Mouse (Mus musculus): ENCODE results near the gene Serpinb1b. TPM values are rescaled to one million over a fixed set of nuclear protein-coding genes. Genes with fewer than 3 reads are reported as not detected.
"Not testable (repeated sequence)": the region's sequence is repeated elsewhere in the genome, so short reads cannot be mapped to it uniquely, and the experiment has no call there.

Serpinb1b gene
- polyA plus RNA-seq (2012; rRNA removed) = 0.50 and 0.74 TPM in 2 replicates

DNA sequence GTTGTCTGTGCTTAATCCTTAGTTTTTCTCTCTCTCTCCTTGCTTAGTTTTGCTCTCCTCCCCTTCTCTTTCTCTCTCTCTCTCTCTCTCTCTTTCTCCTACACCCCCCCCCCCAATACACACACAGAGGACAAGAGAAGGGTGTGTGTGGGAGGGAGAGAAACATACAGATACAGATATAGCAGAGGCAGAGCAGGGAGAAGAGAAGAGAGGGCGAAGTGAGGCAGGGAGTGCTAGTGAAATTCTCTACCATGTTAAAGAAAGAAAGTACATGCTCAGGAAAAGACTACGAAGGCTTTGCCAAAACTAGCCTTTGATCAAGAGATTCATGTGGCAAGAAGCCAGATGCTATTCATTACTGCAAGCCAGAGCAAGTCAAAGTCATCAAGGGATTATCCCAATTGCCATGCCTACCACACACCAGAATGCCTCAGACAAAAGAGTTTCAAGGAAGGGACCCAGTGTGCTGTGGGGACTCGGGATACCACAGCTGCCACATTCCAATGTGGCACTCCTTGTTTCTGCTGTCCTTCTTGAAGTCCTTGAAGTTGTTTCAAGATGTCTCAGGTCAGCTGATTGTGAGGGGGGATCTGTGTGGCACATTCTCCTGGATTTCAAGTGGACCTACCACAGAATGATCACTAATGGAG is at the start of gene Serpinb1b:
Gene Serpinb1b (plus strand): TSS at position 520 of the 650 bp plus-strand sequence.
- DNase-seq (ENCODE audit: extremely low spot score in 1 of 2, low spot score in 1 of 2) = peak in 1 of 2 experiments; percentile 26

DNA sequence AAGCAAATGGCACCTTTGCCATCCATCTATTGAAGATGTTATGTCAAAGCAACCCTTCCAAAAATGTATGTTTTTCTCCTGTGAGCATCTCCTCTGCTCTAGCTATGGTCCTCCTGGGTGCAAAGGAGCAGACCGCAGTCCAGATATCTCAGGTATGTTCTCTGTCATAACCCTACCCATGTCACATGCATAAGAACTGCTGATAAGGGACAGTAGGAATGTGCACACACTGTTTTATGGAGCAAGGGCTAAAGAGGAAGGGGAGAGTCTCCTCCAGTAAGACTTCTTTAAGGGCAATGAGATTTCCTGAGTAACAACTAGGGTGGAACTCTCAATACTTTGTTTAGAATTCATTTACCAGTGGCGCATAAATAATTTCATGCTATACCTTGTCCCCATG is 48.9 kb upstream of the Serpinb1b start:
- DNase-seq (ENCODE audit: extremely low spot score in 1 of 2, low spot score in 1 of 2) = not testable (repeated sequence)

DNA sequence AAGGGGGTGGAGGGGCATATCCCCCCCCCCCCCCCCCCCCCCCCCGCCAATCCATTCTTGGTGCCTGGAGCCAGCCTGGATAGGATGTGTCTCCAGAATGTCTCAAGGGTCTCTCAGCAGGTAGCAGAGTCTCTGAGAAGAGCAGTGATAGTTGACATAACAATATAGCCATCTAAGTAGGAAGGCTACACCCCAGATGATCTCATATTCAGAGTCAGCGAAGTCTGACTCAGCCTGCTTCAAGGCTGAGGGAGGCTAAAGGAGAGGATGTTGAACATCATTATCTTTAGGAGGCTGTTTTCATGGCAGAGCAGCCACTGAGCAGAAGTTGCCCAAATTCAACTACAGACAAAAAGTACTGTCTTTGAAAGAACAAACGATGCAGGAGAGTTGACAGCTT is 48.1 kb upstream of the Serpinb1b start:
- no peak for DNase-seq (ENCODE audit: extremely low spot score in 1 of 2, low spot score in 1 of 2)

DNA sequence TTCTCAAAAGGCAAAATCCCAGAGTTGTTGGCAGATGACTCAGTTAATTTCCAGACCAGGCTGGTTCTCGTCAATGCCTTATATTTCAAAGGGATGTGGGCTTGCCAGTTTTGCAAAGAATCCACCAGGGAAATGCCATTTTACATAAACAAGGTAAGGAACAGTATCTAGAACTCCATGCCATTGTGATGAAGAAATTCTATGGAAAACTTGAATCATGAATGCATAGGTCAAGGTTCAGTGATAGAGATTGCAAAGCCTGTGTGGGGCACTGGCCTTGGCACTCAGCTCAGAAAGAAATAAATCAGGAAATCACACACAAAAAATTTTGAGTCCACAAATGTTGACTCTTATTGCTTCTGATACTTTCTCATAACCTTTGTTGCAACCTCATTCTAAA is 42.9 kb upstream of the Serpinb1b start:
- no peak for DNase-seq (ENCODE audit: extremely low spot score in 1 of 2, low spot score in 1 of 2)

DNA sequence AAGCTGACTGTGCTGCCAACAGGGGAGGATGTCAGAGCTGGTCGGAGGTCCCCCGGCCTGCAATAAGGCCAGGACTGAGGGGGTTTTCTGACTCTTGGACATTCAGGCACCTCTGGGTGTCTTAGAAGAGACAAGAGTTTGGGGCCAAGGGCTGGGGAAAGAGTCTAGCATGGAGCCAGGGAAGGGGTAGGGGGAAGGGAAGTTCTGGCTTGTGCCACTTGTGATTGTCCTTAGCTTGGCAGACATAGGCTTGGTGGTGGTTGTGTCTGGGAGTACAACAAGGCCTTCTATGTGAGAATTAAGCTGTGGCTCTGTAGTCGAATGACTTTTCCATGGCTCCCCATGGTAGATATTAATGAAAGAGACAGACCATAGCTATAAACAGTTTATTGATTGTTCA is 34.8 kb upstream of the Serpinb1b start:
- DNase-seq (ENCODE audit: extremely low spot score in 1 of 2, low spot score in 1 of 2) = no peak

DNA sequence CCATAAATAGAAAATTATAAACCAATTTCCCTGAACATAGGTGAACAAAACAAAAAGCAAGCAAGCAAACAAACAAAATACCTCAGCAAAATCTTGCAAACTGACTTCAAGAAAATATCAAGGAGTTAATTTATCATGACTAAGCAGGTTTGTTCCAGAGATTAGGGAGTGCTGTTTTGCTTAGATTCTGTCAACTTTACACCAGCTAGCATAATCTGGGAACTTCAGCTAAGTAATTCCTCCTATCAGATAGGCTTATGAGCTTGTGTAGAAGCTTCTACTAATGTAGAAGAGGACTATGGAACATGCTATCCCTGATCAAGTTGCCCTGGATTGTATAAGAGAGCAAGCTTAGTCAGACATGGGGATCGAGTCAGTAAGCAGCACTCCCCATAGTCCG is 31.1 kb upstream of the Serpinb1b start:
- DNase-seq (ENCODE audit: extremely low spot score in 1 of 2, low spot score in 1 of 2) = no peak

DNA sequence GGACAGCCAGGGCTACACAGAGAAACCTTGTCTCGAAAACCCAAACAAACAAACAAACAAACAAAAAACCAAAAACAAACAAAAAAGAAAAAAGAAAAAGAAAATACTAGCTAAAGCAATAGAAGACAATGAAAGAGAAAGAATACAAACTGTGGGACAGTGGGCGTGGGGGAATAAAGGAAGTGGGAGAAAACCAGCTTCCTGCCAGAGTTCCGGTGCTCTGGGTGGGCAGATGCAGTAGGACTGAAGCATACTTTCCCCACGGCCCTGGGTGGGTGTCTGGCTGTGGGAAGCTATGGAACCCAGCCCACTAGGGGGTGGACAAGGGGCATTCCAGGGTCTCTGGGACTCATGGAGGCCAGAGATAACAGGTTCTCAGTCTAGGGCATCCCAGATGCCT is 30.2 kb upstream of the Serpinb1b start:
- DNase-seq (ENCODE audit: extremely low spot score in 1 of 2, low spot score in 1 of 2) = no peak

DNA sequence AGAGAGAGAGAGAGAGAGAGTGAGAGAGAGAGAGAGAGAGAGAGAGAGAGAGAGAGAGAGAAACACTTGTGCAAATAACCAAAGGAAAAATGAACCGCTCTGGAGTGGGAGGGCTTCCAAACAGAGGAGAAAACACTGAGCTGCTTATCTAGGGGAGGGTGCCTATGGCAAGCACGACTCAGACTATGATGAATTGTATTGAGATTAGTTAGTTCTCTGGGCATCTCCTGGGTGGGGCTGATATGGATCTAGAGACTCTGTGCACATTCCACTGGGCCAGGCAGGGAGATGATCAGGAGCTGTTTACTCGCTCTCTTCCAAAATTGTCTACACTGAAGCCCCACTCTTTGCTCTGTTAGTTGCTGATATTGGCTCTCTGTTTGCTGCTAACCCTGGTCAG is 26.7 kb upstream of the Serpinb1b start:
- DNase-seq (ENCODE audit: extremely low spot score in 1 of 2, low spot score in 1 of 2) = no peak

DNA sequence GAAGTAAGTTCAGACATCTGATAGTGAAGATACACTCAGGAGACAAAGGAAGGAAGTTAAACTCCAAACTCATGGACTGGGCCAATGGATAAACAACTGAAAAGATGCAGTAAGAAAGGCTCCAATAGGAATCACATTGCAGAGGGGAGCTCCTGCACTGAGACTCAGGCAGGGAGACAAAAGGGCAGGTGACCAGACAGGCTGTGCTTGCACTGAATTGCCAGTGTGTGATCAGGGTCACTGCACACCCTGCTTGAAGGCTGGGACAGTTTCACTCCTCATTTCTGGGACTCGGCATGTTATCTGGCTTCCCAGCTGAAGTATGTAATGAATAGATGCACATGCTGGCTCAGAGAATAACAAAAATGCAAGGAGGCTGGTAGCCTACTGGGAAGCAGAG is 15.3 kb upstream of the Serpinb1b start:
- no peak for DNase-seq (ENCODE audit: extremely low spot score in 1 of 2, low spot score in 1 of 2)

DNA sequence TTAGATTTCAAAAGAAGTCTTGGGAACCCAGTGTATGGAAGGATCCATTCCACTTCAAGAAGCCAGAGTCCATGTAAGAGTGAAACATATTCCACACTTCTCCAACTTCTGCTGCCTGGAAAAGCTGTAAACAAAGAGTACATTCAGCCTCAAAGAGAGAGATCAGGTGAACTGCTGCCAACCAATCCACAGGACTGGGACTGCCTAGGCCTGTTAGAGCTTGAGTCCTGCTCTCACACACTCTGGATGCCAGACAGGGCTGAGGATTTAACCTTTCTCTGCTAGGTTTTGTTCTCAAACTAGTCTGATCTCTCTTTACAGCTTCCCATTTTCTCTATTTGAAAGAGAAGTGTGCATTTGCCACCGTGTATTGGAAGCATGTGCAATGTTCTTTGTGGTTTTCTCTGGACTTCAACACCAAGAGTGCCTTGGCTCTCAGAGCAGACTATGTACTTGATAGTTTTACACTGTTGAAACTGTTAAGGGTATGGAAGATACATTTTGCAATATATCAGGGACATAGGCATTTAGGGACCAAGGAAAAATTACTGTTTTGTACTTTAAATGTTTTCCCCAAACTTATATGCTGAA is 10.9 kb upstream of the Serpinb1b start:
- no peak for DNase-seq (ENCODE audit: extremely low spot score in 1 of 2, low spot score in 1 of 2)

DNA sequence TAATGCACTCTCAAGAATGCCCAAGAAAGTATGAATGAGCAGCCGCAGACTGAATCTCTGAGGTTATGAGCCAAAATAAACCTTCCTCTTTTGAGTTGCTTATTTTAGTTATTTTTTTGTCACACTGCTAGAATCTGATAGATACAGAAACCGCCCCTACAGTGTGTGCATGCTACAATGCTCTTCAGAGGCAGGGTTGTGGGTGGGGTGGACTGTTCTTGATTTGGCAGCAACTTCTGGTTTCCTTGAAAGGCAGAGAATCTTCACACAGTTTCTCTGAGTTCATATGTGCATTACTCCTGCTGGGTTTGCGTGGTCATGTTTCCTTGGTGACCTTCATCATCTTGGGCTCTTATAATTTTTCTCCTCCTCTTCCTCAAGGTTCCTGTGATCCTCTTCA is 10.2 kb upstream of the Serpinb1b start:
- DNase-seq (ENCODE audit: extremely low spot score in 1 of 2, low spot score in 1 of 2) = peak; percentile 66 to 67

DNA sequence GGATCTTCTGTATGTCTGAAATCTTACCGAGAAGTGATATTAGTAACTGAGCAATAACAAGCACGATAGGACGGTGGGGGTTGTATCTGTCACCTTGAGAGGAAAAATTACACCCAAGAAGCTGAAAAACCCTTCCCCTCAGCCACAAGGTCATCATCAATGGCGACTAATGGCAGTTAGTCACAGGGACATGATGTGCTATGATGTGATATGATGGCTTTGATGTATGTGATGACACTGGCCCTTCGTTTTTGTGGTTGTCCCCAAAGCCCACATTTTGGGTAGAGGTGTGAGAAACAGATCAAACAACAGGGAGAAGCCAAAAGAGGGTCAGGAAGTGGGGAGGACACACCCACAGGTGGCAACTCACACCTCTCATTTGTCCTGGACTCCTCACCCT is 6.6 kb upstream of the Serpinb1b start:
- no peak for DNase-seq (ENCODE audit: extremely low spot score in 1 of 2, low spot score in 1 of 2)

DNA sequence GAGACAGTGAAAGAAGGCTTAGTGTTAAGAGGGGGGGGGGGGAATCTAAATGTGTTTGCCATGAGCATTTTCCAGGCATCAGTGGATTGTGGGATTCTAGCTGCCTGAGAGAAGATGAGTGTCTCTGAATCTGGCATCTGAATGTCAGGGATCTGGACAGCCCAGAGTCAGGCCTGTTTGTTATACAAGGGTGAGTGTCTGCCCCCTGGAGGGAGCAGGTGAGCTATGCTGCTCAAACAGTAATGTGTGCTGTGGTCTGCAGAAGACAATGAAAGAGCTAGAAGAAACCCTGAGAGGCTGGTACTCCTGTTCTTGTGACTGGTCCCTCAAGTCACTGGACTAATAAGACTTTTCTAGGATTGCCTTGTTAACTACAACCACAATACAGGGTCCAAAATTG is 4.3 kb upstream of the Serpinb1b start:
- no peak for DNase-seq (ENCODE audit: extremely low spot score in 1 of 2, low spot score in 1 of 2)

DNA sequence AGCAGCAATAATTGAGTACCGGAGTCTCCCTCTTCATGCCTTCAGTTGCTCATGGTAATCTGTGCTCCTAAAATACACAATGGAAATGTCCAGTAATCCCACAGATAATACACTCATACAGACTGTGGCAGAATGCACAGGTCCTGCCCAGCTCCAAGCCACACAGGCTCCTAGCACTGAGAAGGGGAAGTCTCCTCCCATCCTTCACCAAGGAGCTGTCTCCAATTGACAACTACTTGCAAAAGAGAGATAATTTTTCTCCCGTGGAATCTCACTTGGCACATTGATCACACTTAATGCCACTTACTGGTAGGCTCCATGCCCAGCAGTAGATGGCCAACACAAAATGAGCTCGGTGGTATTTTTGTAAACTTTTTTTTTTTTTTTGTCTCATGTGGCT is 2.1 kb upstream of the Serpinb1b start:
- no peak for DNase-seq (ENCODE audit: extremely low spot score in 1 of 2, low spot score in 1 of 2)

DNA sequence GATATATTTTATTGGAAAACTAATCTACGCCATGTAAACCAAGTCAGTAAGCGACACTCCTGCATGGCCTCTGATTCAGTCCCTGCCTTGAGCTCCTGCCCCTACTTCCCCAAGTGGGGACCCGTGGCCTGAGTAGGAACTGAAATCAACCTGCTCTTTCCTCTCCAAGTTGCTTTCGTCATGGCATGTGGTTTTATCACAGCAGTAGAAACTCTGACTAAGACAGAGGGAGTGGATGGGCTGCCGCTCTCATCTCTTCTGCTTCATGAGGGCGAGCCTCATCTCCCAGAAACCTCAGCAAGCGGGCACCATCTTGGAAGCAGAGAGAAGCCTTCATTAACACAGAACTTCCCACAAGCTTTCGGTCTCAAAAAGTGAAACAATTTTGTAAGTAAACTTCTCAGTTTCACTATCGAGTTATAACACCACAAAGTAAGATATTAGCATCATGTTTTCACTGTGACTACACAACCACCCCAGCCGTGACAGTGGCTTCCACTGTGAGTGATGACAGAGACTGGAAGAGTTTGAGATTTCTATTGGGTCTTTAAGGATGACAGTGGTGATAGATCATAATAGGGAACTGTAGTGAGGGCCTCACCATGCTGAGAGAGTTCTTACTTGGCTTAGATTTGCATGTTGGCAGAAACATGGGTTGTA is 1.2 kb upstream of the Serpinb1b start:
- no peak for DNase-seq (ENCODE audit: extremely low spot score in 1 of 2, low spot score in 1 of 2)

DNA sequence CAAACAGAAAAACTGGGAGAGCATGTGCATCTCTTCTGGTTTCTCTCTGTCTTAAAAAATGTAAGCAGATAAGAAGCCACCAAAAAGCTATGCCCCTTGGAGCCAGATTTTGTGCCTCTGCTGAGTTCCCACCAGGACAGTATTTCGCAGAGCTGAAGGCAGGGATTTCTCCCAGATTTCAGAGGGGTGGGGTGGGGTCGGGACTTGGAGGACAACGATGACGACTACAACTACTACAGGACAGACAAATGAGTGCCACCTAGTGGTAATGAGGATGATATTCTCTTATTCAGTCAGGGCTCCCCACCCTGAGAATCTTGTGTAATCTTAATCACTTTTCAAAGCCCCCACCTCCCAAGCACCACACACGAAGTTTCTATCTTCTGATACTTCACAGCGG is 1.0 kb downstream of the Serpinb1b start:
- DNase-seq (ENCODE audit: extremely low spot score in 1 of 2, low spot score in 1 of 2) = peak in 1 of 2 experiments; percentile 47

DNA sequence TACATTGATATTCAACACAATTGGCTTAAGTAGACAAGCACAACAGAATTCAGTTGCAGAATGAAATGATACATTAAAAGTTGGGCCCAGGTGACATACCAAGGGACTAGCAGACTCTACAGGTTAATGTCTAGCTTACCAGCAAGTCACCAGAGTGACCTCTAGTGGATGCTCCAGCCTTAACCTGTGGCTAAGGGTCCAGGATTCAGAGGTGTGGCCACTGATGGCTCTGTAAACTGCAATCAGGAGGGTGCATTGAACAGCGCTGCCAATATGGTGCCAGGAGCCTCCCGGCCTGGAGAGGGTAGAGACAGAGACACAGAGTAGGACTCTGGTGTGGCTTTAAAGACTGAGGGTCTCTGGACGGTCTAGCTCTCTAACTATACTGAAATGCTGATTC is 2.0 kb downstream of the Serpinb1b start:
- DNase-seq (ENCODE audit: extremely low spot score in 1 of 2, low spot score in 1 of 2) = no peak

DNA sequence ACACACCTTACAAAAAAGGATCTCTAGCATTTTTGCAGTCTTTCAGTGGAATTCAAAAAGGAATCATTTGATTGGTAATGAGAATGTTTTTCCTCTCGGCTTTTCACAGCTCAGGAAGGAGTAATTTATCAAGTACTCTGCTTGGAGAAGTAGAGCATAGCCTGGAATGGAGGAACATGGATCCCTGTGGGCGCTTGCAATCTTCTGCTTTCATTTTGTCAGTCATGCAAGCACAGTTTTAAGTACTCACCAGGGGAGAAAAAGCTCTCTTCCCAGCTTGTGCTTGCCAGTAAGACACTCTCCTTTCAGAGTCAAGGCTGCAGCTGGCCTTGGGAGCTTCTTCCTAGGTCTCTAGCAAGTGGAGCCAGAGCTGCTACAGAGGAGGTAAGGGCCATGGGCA is 5.5 kb downstream of the Serpinb1b start:
- no peak for DNase-seq (ENCODE audit: extremely low spot score in 1 of 2, low spot score in 1 of 2)

DNA sequence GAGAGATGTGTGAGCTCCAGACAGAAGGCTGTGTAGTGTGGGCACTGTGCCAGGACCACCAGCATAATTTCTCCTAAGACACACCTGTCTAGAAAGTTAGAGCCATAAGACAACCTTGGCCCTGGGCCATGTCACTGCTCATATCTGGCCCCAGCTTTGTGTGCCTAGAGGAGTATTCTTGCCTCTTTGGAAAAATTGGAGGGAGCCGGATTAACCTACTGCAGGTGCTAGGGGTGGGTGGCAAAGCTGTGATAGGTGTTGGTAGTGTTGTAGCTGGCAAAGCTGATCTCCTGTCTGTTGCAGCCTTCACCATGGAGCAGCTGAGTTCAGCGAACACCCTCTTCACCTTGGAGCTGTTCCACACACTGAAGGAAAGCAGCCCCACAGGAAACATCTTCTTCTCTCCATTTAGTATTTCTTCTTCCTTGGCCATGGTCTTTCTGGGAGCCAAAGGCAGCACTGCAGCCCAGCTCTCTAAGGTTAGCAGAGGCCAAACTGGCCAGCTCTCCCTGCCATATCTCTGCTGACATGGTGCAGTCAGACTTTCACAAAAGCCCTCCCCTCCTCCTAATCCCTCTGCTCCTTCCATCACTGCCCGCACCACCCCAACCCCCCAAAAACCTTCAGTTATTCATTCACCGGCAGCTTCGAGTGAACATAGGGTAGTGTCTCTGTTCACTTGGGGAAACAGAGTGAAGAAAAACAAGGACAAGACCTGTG is 6.8 kb downstream of the Serpinb1b start:
- DNase-seq (ENCODE audit: extremely low spot score in 1 of 2, low spot score in 1 of 2) = peak in 1 of 2 experiments; percentile 23

DNA sequence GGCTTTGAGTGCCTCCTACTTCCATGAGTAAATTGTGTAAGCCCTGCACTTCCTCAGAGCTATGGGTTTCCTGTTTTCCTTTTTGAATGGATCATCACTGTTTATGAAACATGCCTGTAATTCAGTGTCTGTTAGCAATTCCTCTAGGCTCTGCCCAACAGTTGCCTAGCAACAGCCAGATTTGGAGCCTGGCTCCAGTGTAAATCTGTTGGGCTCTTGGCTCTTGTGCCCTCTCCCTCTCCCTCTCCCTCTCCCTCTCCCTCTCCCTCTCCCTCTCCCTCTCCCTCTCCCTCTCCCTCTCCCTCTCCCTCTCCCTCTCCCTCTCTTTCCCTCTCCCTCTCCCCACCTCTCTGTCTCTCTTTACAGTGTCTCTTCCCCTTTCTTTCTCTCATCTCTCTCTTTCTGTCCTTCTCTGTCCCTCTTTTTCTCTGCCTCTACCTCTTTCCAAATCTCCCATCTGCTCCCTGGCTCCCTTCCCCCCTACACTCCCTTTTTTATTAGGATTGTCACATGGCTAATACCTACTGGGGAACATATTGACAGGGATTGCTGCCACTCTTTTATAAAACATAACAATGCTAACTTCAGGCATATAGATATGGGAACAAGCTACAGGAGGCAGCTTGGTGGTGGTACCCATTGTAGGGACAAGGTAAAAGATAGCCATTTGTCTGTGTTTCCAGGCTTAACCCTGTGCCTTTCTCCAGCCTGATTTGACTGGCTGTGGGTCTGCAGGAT is 7.5 kb downstream of the Serpinb1b start:
- peak; percentile 56 to 71 for DNase-seq (ENCODE audit: extremely low spot score in 1 of 2, low spot score in 1 of 2)

DNA sequence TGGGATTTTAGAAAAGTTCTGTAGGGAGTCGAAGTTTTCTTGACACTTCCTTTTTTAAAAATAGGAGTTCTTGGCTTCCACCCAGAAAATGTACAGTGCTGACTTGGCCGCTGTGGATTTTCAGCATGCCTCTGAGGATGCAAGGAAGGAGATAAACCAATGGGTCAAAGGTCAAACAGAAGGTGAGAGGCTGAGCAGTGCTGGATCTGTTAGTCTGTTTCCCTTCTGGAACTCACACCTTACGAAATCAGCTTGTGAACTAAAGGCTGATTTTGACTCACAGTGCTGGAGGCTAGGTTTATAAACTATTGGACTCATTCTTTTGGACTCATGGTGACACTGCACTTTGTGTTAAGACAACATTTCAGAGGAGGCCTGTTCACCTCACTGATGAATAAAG is 11.2 kb downstream of the Serpinb1b start:
- no peak for DNase-seq (ENCODE audit: extremely low spot score in 1 of 2, low spot score in 1 of 2)

All from frontal cortex, adult 2 months (tissue).